Mouse (Mus musculus) inflammation-experienced regulatory T-cells, adult 16 weeks (primary cell): Measurements from ENCODE around the gene Olfr1193. TPM values are rescaled to one million over a fixed set of nuclear protein-coding genes. Genes with fewer than 3 reads are reported as not detected.

Experiments used
- polyA plus RNA-seq: library from polyadenylated mRNA; unstranded; fragments of 100-300 nt; shearing (Covaris generic); gene quantifications from one replicate; pipeline ENCODE4 v1.2.1, GENCODE M21; 2017

The Olfr1193 gene
- not detected for polyA plus RNA-seq

DNA sequence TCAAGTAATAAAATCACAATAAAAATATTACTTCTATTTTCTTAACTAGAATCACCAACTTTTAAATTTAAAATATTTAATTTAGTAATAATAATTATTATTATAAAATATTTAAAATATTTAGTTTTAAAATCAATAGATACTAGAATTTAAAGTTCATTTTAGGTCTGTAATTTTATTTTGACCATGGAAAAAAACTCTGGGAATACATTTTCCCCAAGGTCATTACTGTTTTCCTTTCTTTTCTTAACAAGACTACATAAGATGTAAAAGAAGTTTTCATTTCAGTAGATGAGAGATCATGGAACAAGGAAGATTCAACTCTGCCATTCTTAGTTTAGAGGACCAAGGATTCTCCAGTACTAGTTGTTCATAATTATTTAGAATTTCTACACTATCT lies at the start of gene Olfr1193:
Olfr1193 (plus strand) TSS at position 301 of the 400 bp plus-strand sequence.

DNA sequence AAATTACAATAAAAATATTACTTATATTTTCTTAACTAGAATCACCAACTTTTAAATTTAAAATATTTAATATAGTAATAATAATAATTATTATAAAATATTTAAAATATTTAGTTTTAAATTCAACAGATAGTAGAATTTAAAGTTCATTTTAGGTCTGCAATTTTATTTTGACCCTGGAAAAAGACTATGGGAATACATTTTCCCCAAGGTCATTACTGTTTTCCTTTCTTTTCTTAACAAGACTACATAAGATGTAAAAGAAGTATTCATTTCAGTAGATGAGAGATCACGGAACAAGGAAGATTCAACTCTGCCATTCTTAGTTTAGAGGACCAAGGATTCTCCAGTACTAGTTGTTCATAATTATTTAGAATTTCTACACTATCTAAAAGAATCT lies 35.2 kb upstream of the Olfr1193 start, which contains the start of gene Olfr1191-ps1:
Olfr1191-ps1 (plus strand) TSS at position 301 of the 400 bp plus-strand sequence.

DNA sequence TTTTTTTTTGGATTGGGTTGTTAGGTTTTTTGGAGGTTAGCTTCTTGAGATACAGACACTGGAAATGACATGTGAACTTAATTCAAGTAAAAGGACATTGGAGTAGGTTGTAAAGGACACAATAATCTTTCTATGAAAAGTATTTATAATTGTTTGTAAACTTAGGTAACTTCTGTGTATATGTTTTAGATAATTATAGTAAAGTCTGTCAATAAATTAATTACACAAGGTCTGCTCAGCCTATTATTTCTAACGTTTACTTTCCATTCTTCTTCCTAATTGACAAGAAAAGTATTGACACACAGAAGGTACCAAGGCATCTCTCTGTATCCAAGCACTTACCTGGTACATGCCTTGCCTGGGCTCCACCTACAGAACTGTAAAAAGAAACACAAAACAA lies 27.2 kb upstream of the Olfr1193 start, which contains the start of gene Olfr1192-ps1:
Olfr1192-ps1 (plus strand) TSS at position 301 of the 400 bp plus-strand sequence.

DNA sequence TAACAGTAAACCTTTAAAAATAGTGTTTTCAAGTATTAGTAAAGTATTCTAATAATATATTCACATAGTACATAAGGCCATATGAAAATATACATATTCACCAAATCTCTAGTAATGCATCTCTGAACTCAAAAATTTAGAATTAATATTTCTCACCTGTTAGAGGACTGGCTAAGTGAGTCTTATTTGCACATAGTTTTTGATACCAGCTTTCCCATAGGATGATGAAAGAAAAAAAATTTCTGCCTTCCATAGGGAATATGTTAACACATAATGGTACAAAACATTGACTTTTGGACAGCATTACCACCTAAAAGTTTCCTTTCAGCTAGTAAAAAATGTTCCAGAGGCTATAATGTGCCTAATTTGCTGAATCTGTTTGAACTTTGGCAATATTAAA lies 13.7 kb downstream of the Olfr1193 start, which contains the start of gene Olfr1195:
Olfr1195 (minus strand) TSS at position 101 of the 400 bp plus-strand sequence.

DNA sequence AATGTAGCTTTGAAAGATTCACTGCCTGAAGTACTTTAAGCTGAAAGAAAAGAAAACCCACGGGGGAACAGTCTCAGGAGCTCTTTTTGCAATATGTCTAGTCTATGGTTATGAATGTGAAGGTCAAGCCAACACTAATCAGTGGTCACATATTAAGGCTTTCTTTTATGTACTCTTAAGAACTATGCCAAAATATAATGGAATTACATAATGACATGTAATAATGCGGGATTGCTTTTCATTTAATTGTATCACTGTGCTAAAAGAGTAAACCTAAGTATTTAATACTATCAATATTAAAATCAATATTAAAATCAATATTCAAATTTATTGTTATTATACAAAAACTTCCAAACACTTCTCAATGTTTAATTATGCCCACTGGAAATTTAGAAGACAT lies 29.1 kb downstream of the Olfr1193 start, which contains the start of gene Olfr1196:
Olfr1196 (minus strand) TSS at position 101 of the 400 bp plus-strand sequence.

Other genes with a start within 250 kb of the Olfr1193 start
- 0.07 TPM for gene Olfr1181, start 249.5 kb upstream of the Olfr1193 start, polyA plus RNA-seq
- not detected for gene Gm13757, start 226.5 kb upstream of the Olfr1193 start, polyA plus RNA-seq
- not detected for gene Olfr1183, start 220.8 kb upstream of the Olfr1193 start, polyA plus RNA-seq
- not detected for gene Olfr1184, start 192.0 kb upstream of the Olfr1193 start, polyA plus RNA-seq
- not detected for gene Olfr1185-ps1, start 182.3 kb upstream of the Olfr1193 start, polyA plus RNA-seq
- gene Olfr1186, start 157.1 kb upstream of the Olfr1193 start, polyA plus RNA-seq, result not detected
- not detected for gene Olfr1188, start 118.7 kb upstream of the Olfr1193 start, polyA plus RNA-seq
- gene Olfr1189, start 89.2 kb upstream of the Olfr1193 start, polyA plus RNA-seq, result not detected
- not detected for gene Olfr1191-ps1, start 35.1 kb upstream of the Olfr1193 start, polyA plus RNA-seq
- gene Olfr1192-ps1, start 27.1 kb upstream of the Olfr1193 start, polyA plus RNA-seq, result not detected
- gene Olfr1195, start 13.6 kb downstream of the Olfr1193 start, polyA plus RNA-seq, result 0.11 TPM
- not detected for gene Olfr1196, start 29.0 kb downstream of the Olfr1193 start, polyA plus RNA-seq
- not detected for gene Olfr1197, start 56.7 kb downstream of the Olfr1193 start, polyA plus RNA-seq
- not detected for gene Olfr1198, start 75.7 kb downstream of the Olfr1193 start, polyA plus RNA-seq
- gene Olfr1199, start 84.8 kb downstream of the Olfr1193 start, polyA plus RNA-seq, result not detected
- gene Olfr1200, start 94.9 kb downstream of the Olfr1193 start, polyA plus RNA-seq, result not detected
- not detected for gene Olfr1201, start 117.4 kb downstream of the Olfr1193 start, polyA plus RNA-seq
- gene Olfr1202, start 138.9 kb downstream of the Olfr1193 start, polyA plus RNA-seq, result not detected
- gene Olfr1205, start 154.1 kb downstream of the Olfr1193 start, polyA plus RNA-seq, result not detected
- gene Olfr1204, start 173.7 kb downstream of the Olfr1193 start, polyA plus RNA-seq, result not detected
- gene Olfr1206, start 187.6 kb downstream of the Olfr1193 start, polyA plus RNA-seq, result not detected
- not detected for gene Olfr1208, start 226.7 kb downstream of the Olfr1193 start, polyA plus RNA-seq
- gene Olfr1209, start 239.5 kb downstream of the Olfr1193 start, polyA plus RNA-seq, result not detected